Mouse (Mus musculus): ENCODE measurements at regions not wholly inside any gene's neighbourhood (a gene's known extent, or its start where the extent isn't known, plus 50 kb on each side); places are given as distances from the start of the nearest gene placed in this dataset.

DNA sequence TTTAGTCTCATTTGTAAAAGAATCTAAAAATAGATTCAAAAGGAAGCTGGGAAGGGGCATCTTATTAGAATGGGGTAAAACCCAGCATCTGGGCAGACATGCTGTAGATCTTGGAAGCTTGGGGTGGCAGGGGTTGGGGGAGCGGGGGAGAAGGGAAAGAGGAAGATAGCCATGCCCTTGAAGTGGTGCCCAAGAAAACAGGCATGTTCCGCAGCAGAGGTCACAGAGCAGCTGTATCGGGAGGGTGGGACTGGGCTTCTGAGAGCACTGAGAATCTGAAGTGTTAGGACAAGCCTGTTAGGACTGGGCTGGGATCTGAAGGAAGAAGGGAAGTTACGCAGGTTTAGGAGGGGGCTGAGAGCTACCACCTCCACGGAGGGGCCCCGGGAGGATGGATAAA lies 84.4 kb upstream of the Ankrd50 start:
- no peak for TF ChIP-seq CHD2 (IDR thresholded peaks at IDR 0.05; ENCODE audit: low read depth, low read length)
- TF ChIP-seq ZNF384 (IDR thresholded peaks at IDR 0.05; ENCODE audit: low read depth, low read length) = no peak
